Mouse (Mus musculus) stomach, postnatal 0 days (tissue): ENCODE results near the gene Rho. TPM values are rescaled to one million over a fixed set of nuclear protein-coding genes. Genes with fewer than 3 reads are reported as not detected.

Experiments
- ATAC-seq: fragments of 200-750 bp; cut with Nextera tagmentation; 2 replicates; pipeline ENCODE4 v1.8.0; 2017; ENCODE audit not compliant: low FRiP score, low TSS enrichment
- DNase-seq: peaks from one replicate; pipeline ENCODE4 v3.0.0-alpha.2; 2016; ENCODE audit warnings: low spot score
- H3K27ac ChIP-seq: fragments of 300-500 bp; sonication (generic); replicated peaks from 2 replicates; pipeline ENCODE4 v1.5.1; 2014; ENCODE audit warnings: mild to moderate bottlenecking, control low read depth
- H3K27me3 ChIP-seq: fragments of 300-500 bp; sonication (generic); 2 replicates; pipeline ENCODE4 v1.6.1; 2014; ENCODE audit warnings: low read length; ENCODE audit not compliant: control insufficient read depth, insufficient read depth
- H3K36me3 ChIP-seq: fragments of 300-500 bp; sonication (generic); 2 replicates; pipeline ENCODE4 v1.6.1; 2014; ENCODE audit warnings: low read length, mixed read lengths; ENCODE audit not compliant: control insufficient read depth, insufficient read depth
- H3K4me1 ChIP-seq: fragments of 300-500 bp; sonication (generic); replicated peaks from 2 replicates; pipeline ENCODE4 v1.6.1; 2014; ENCODE audit warnings: antibody characterized with exemption; ENCODE audit not compliant: control insufficient read depth, insufficient read depth
- H3K4me2 ChIP-seq: fragments of 300-500 bp; sonication (generic); replicated peaks from 2 replicates; pipeline ENCODE4 v1.6.1; 2014; ENCODE audit warnings: low read depth, mild to moderate bottlenecking, control low read depth, moderate library complexity
- H3K4me3 ChIP-seq: fragments of 300-500 bp; sonication (generic); 2 replicates; pipeline ENCODE4 v1.5.1; 2014; ENCODE audit warnings: low read depth, low read length, control low read depth
- H3K9ac ChIP-seq: fragments of 300-500 bp; sonication (generic); 2 replicates; pipeline ENCODE4 v1.6.1; 2014; ENCODE audit warnings: mild to moderate bottlenecking, low read length, control low read depth, mixed read lengths
- H3K9me3 ChIP-seq: fragments of 300-500 bp; sonication (generic); 2 replicates; pipeline ENCODE4 v1.6.1; 2016; ENCODE audit warnings: low read length; ENCODE audit not compliant: control insufficient read depth
- CTCF ChIP-seq: IDR thresholded peaks from 2 replicates; pipeline ENCODE4 v1.5.1; 2016; ENCODE audit warnings: antibody characterized with exemption, low read depth, mild to moderate bottlenecking, moderate library complexity
- EP300 ChIP-seq: optimal IDR thresholded peaks from 2 replicates; pipeline ENCODE3; 2016; ENCODE audit warnings: antibody characterized with exemption
- WGBS: fragments of 180-500 bp; shearing (Covaris S2); extraction: QIAGEN DNeasy Blood & Tissue Kit; methylation state at CpG from one replicate; pipeline ENCODE4 v1.1.7; 2014; 5-methylcytosine and 5-hydroxymethylcytosine counted together
- polyA plus RNA-seq: library from polyadenylated mRNA; unstranded; fragments of >200 nt; fragmentation: Nextera tagmentation; extraction: Ambion mirVana; gene quantifications from 2 replicates; pipeline ENCODE4 v1.2.1, GENCODE M21; 2015

Gene Rho
- polyA plus RNA-seq, 1 experiment from 2014 or later = 0.10 TPM

- TF ChIP-seq EP300 (no peak), CTCF (no peak)
- no peak overlapping the region for H3K27ac ChIP-seq
Observed at GRCm38 (mm10) chr6:115955169-115955568, 23.6 kb downstream of the Rho start.

DNA sequence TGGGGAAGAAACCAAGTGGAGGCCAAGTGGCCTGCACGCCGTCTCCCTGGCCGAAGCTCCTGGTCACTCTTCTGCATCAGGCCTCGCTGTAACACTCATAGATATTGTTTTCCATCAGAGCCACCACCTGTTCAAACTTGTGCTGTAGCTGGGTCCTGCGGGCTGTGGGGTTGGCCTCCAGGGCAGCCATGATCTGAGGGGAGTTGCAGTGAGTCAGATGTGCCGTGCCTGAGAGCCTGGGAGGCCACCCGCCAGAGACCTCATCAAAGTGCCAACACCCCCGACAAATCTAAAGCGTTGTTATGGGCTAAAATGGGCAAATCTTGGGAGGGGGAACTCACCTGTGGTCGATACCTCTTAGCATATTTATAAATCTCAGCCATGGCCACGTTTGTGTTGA, 24.1 kb downstream of the Rho start:
- ATAC-seq (no peak), DNase-seq (no peak)
- 77% methylated on average over 11 of the region's 11 CpGs for WGBS
- Histone ChIP-seq H3K27ac (no peak overlapping the region), H3K9me3 (no peaks in the 10 kb centered on the region), H3K4me1 (peaks cover 8% of the 10 kb centered on the region; the same call in 1 of the 2 replicates), H3K4me2 (no peak overlapping the region), H3K27me3 (no peaks in the 10 kb centered on the region), H3K4me3 (no peak overlapping the region), H3K9ac (no peak overlapping the region), H3K36me3 (0 out of 2 replicates have a peak, but pooled peaks cover 3% of the 10 kb centered on the region)
- TF ChIP-seq CTCF (no peak), EP300 (no peak)

More at GRCm38 (mm10) chr6:115955169-115955568, 23.6 kb downstream of the Rho start:
- no peaks in the 10 kb centered on the region for H3K27me3 ChIP-seq
- H3K4me1 ChIP-seq = peaks cover 8% of the 10 kb centered on the region; the same call in 1 of the 2 replicates
- 0 out of 2 replicates have a peak, but pooled peaks cover under 1% of the 10 kb centered on the region for H3K36me3 ChIP-seq
- DNase-seq (no peak), ATAC-seq (no peak)
- H3K4me2 ChIP-seq = no peak overlapping the region
- no peak overlapping the region for H3K9ac ChIP-seq
- 84% methylated on average over 4 of the region's 4 CpGs for WGBS
- H3K9me3 ChIP-seq = no peaks in the 10 kb centered on the region
- no peak overlapping the region for H3K4me3 ChIP-seq

GRCm38 (mm10) chr6:115956418-115956921, 24.9 kb downstream of the Rho start:
- Histone ChIP-seq H3K27me3 (no peaks in the 10 kb centered on the region), H3K4me2 (no peak overlapping the region), H3K9me3 (no peaks in the 10 kb centered on the region), H3K4me1 (peaks cover 8% of the 10 kb centered on the region; the same call in 1 of the 2 replicates), H3K4me3 (no peak overlapping the region), H3K36me3 (0 out of 2 replicates have a peak, but pooled peaks cover 3% of the 10 kb centered on the region), H3K9ac (no peak overlapping the region), H3K27ac (peak overlapping the region; percentile 9; the same call in 1 of the 2 replicates)
- WGBS = 53% methylated on average over 13 of the region's 13 CpGs
- ATAC-seq = no peak
- DNase-seq = no peak
- TF ChIP-seq CTCF = peak; percentile 54
- no peak for TF ChIP-seq EP300

DNA sequence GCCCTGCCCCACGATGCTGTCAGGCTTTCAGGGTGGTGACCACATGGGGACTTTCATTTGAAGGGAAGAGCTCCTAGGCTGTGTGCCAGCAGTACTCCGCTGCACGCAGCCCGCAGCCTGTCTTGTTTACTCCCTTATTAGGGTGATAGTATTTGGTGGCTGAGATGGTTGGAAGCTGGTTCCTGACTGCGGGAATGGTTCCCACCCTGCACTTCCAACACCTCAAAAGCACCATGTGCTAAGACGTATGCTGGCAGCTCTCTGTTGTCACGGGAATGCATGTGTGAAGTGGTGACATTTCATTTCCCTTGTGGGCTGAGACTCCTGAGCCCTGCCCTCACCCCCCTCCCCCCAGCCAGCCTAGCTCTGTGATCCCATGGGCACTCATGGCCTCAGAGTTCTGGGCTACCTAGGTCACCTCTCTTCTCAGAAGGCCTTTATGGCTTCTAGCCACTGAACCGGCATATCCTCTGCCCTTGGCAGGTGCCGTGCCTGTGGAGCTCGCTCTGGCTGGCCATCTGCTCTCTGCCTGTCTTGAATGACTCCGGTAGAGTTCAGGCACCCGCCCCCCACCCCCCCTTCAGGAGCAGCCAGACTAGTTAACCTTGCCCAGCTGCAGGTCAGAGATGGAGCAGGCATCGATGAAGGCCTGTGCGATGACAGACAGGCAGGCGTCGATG, 25.5 kb downstream of the Rho start:
- H3K9ac ChIP-seq = no peak overlapping the region
- TF ChIP-seq EP300 = no peak
- no peak for TF ChIP-seq CTCF
- H3K27ac ChIP-seq = peak overlapping the region; percentile 82
- peaks cover 8% of the 10 kb centered on the region; the same call in 1 of the 2 replicates for H3K4me1 ChIP-seq
- H3K9me3 ChIP-seq = no peaks in the 10 kb centered on the region
- no peak overlapping the region for H3K4me3 ChIP-seq
- ATAC-seq (peak; percentile 62; the same call in 1 of the 2 replicates), DNase-seq (peak; percentile 42)
- 37% methylated on average over 16 of the region's 16 CpGs for WGBS
- H3K27me3 ChIP-seq = no peaks in the 10 kb centered on the region
- H3K4me2 ChIP-seq = no peak overlapping the region
- H3K36me3 ChIP-seq = 0 out of 2 replicates have a peak, but pooled peaks cover 3% of the 10 kb centered on the region

DNA sequence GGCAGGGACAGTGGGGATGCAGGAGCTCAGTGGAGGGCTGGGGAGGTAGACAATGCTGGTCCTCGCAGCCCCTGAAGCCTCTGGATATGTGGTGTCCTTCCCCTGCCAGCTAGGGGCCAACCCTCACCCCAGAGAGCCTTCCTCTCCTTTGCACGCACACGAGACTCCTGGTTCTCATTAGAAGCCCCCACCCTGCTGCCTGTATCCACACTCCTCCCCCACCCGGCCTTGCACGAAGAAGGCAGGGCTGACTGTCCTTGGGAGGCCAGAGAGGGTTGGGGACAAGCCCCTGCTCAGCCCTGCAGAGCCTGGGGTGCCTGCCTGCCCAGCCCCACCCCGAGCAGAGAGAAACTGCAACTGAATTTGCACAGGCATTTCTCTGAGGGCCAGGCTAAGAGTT, 26.1 kb downstream of the Rho start:
- WGBS = 57% methylated on average over 6 of the region's 6 CpGs
- DNase-seq (no peak), ATAC-seq (no peak)
- TF ChIP-seq EP300 (no peak), CTCF (no peak)
- Histone ChIP-seq H3K36me3 (0 out of 2 replicates have a peak, but pooled peaks cover 3% of the 10 kb centered on the region), H3K27me3 (no peaks in the 10 kb centered on the region), H3K9ac (no peak overlapping the region), H3K27ac (peak overlapping the region; percentile 82), H3K4me3 (no peak overlapping the region), H3K4me1 (peaks cover 8% of the 10 kb centered on the region; the same call in 1 of the 2 replicates), H3K9me3 (no peaks in the 10 kb centered on the region), H3K4me2 (no peak overlapping the region)

- peak overlapping the region; percentile 59 for H3K27ac ChIP-seq
Observed at GRCm38 (mm10) chr6:115958445-115958844, 26.9 kb downstream of the Rho start.

More at GRCm38 (mm10) chr6:115958445-115958844, 26.9 kb downstream of the Rho start:
- 87% methylated on average over 9 of the region's 9 CpGs for WGBS
- ATAC-seq (no peak), DNase-seq (no peak)
- Histone ChIP-seq H3K9me3 (no peaks in the 10 kb centered on the region), H3K27me3 (no peaks in the 10 kb centered on the region), H3K4me2 (no peak overlapping the region), H3K4me3 (no peak overlapping the region), H3K36me3 (peaks cover 7% of the 10 kb centered on the region; the same call in 1 of the 2 replicates), H3K9ac (no peak overlapping the region), H3K4me1 (peaks cover 8% of the 10 kb centered on the region; the same call in 1 of the 2 replicates)
- no peak for TF ChIP-seq EP300
- no peak for TF ChIP-seq CTCF
